Mouse (Mus musculus): ENCODE results near the gene Gnb2.

Gnb2 gene

DNA sequence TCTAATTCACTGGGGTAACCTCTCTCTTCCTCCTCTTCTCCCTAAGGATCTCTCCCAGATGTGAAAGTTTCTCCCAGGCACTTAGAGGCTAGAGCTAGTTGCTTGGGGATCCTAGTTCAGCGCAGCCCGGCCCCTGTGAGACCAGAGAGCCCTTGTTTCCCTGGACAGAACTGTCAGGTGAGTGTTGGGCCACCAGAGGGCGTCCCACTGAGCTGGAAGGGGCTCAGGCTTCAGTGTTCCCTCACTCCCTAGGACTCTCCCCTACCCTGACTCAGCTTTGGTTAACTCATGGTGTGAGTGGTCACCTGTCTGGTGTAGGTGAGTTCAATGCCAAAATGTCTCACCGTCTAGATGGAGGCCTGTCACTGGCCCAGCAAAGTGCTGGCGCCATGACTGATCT, 14.9 kb downstream of the Gnb2 start, which contains the start of gene Gigyf1:
Gene Gigyf1 (plus strand): TSS at position 113 of the 400 bp plus-strand sequence.
- DNase-seq = peak; percentile 93

DNA sequence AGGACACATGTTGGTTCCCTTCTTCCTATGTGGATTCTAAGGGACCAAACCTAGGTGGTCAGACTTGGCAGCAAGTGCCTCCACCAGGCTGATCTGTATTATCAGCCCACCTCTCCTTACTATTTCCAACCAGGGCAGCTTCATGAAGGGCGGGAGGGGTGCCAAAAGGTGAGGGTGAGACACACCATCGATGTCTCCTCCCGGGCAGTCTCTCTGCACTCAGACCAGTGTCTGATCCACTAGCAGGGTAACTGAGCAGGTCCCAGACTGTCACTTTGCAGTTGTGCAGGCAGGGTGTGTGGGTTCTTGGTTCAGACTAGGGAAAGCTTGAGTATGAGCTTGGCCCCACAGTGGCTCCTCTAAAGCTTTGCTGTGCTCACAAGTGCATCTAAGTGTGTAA, 18.5 kb downstream of the Gnb2 start:
- peak; percentile 90 for DNase-seq

DNA sequence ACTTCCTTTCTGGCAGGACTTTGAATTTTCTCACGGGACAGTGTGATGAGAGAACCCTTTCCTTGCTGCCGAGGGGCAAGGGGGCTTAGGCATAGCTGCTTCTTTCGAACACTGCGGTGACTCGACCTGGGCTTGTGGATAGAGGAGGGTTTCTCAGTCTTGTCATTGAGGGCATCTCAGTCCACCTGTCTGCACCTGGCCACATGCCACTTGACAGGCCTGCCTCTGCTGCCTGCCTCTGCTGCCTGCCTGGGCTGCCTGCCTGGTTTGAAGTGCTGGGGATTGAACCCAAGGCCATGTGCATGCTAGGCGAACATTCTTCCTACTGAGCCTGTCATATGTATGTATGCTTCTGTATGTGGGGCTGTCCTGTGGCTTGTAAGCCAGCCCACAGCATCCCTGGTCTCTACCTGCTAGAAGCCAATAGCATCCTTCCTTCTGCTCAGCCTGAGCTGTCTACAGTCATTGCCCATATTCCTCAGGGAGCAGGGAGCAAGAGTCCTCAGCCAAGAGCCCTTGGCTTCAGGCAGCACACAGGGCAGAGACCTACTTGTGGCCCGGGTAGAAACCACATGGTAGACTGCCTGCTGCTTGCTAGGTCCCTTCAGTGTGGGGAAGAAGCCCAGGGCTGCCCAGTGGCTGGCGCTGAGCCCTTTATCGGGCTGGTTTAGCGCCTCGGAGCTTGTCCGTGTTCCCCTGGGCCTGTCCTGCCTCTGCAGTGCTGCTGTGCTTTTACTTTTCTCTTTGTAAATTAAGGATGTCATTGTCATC, 19.2 kb downstream of the Gnb2 start:
- DNase-seq = peak; percentile 90

DNA sequence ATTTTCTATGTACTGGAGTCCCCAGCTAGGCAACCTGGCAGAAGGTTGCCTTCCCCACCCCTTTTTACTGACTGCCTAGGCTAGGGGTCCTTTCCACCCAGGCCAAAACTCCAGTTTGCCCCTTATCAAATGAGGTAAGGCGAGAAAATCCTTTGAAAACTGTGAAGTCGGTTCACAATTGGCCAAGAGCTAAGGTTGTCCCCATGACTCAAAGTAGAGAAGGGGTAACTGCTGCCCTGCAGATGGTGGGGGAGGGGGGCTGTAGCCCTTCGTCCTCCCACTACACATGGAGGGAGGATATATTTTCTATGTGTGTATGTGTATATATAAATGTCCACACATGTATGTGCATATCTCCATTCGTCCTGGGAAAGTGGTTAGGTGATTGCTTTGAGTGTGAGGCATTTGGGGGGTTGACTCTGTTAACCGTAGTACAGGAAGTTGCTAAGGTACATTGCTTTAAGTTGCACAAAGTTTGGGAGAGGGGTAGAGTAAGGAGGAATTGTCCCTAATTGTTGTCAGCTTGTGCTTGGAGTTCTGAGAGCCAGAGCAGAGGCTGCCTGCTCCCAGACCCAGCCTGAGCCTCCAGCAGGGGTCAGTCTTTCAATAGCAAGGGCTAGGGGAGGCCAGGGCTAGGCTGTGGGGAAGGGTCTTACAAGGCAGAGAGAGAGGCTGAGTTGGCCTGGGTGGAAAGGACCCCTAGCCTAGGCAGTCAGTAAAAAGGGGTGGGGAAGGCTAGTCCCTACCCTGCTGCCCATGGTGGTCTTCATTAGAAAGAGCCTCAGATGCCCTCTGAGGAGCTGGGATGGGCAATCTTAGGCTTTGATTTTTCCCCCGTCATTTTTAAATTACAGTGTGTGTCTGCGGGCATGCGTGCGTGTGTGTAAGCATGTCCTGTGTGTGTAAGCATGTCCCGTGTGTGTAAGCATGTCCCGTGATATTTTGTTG, 20.2 kb downstream of the Gnb2 start:
- peak; percentile 90 for DNase-seq

DNA sequence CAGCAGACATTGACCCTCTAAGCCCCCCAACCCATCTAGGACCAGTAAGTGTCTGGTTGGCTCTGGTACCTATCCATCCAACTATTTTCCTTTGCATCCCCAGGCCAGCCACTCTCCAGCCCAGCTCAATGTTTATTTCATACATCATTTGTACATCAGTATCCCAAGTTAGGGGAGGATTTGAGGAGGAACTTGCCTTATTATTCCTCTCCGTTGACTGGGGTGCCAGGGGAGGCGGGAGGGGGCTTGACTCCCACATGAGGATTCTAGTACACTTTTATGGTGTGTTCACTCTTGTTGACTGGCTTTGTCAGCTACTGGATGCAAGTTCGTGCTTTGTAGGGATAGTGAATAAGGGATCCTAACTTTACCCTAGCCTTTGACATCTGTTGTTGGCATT, 21.6 kb downstream of the Gnb2 start:
- DNase-seq = peak; percentile 87

DNA sequence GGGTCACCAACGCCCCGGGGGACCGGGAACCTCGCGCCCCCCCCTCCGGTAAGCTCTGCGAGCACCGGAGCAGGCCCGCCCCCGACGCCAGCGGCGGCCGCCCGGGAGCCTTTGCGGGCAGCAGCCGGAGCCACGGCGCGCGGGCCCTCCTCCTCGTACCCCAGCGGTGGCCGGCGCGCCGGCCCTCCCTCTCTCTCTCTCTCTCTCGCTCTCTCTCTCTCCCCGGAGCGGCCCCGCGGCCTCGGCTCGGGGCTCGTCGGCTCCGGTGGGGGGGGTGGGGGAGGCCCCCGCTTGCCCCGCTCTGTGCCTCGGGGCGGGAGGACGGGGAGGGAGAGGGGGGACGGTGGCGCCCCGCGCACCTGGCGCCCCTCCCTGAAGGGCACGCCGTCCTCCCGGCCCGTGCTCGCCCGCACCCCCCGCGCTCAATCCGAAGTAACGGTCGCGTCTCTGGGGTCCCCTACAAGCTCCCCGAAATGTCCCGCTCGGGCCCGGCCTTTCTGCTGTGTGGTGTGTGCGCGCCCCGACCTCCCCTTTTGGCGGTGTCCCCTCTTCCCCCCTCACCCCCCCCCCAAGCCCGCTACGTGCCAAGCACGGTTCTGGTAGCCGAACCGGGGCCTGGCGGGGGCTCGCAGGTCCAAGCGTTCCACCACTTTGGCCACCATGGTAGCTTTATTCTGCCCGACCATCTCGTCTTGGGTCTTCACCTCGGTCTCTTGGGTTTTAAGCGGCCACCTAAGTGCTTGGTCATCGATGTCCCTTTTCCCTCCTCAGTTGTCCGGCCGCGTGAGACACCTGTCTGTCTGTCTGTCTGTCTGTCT, 22.5 kb downstream of the Gnb2 start:
- DNase-seq = peak; percentile 93

DNA sequence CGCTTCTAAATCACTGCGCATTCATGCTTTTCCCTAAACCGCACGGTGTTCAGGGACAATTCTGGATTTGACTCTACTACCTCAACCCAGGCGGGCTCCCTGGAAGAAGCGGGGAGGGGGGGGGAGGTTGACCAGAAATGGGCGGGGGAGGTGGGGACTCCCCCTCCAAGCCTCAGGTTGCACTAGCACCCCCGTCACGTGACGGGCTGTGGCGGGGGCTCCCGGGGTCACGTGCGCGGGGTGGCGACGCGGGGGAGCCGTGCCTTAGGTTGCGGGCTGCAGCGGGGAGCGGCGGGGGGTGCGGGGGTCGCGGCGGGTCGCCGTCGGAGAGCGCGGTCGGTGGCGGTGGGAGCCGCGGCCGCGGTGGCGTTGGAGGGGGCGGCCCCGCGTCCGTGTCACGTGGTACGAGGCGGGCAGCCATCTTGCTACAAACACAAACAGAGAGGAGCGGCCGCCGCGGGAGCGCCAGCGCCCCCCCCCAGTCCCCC, 23.3 kb downstream of the Gnb2 start:
- DNase-seq = peak; percentile 99

DNA sequence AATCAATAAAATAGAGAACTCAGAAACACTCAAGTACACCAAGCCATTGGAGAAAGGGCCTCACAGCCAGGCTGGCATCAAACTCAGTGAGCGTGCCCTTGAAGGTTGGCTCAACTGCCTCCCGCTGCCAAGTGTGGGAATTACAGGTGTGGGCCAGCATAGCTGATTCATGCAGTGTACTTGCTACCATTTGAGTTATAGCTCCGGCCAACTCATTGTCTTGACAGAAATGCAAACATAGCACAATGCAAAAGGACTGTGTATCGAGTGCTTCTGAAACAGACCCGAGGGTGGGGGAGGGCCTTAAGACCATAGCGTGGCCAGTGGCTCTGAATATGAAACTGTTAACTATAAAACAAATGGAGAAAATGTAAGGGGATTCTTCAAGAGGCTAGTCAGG, 29.3 kb downstream of the Gnb2 start:
- DNase-seq = no peak

DNA sequence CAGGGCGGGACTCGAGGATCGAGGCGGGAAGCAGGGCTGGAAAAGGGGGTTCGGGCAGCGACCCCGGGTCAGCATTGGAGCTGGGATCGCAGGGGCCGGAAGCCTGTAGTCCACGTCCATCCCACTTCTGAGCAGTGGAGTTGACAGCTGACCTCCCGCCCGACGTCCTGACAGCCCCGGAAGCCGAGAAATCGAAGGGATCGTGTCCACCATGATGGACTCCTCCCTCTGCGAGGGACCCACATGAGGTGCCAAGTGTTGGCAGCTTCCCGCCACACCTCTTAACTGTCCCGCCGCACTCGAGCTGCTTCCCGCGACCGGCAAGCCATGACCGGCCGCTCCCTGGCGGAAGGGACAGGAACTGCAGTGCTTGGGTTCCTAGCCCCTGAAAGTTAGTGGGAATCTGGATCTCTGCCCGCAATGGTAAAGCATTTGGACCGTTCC, 30.6 kb downstream of the Gnb2 start:
- DNase-seq = no peak

DNA sequence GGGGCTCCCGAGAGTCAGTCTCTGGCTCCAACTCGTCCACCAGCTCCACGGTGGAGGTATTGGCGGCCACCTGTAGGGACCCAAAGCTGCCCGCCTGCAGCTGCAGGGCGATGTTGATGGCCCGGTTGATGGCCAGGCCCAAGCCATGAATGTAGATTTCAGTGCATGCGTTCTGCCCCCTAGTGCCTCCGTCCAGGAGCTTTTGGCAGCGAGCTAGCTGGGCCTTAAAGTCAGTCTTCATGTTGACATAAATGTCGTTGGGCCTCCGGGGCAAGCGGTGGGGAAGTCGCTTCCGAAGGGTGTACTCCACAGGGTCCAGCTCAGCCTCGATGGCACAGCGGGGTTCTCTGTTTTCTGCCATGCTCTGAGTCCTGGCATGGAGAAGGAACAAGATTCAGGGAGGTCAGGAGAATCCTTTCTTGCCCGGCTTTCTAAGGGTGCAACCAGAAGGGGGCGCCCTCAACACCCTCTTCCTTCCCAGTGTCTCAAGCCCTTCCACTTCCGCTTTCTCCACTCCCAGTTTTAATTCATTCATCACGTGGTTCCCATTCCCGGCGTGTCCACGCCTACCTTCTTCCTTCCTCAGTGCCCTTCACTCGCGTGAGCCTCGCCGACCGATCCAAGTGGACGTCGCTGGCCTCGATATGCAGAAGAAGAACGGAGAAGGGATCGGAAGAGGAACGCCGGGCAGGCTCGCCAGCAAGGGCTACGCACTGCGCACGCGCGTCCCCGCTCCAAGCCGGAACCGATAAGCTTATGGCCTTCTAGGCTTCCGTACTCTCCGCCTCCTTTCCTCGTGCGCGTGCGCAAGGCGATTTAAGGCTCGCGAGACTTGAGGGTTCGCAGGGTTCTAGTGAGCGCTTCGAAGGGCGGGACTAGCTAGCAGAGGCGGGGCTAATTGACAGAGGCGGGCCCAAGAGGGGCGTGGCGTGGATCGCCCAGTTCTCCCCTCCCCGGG, 31.3 kb downstream of the Gnb2 start, which contains the start of gene Pop7:
Gene Pop7 (minus strand): TSS at position 810 of the 958 bp plus-strand sequence.
- DNase-seq = peak; percentile 100

DNA sequence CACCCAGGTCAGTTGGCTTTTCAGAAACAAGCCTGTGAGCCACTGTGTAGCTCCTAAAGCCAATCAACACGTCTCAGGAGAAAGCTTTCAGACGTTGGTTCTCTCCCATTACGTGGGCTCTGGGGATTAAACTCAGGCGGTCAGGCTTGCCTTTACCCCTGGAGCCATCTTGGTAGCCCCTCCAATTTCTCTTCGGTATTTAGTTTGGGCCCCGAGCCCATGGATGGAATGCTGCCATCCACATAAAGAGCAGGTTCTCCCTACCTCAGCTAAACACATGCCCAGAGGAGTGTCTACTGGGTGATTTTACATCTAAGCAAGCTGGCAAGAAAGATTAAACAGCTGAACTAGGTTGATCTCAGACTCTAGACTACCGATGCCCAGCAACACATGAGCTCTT, 33.1 kb downstream of the Gnb2 start:
- no peak for DNase-seq

DNA sequence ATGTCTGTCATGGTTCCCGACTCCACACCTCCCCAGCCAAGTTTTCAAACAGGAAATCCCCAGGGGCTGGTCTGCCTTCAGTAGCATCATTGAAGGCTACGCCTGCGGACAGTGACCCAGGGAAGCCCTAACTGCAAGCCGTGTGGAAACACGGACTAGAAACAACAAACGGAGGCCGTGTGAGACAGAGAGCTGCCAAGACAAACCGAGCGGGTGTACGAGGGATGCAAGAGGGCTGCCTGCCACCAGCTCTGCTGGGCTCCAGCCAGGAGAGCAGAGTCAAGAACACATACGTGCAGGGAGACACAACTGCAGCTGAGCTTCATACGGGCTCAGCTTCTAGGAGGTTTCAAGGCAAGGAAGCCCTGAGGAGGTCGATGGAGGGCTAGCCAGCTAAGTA, 39.5 kb downstream of the Gnb2 start:
- peak; percentile 96 for DNase-seq

DNA sequence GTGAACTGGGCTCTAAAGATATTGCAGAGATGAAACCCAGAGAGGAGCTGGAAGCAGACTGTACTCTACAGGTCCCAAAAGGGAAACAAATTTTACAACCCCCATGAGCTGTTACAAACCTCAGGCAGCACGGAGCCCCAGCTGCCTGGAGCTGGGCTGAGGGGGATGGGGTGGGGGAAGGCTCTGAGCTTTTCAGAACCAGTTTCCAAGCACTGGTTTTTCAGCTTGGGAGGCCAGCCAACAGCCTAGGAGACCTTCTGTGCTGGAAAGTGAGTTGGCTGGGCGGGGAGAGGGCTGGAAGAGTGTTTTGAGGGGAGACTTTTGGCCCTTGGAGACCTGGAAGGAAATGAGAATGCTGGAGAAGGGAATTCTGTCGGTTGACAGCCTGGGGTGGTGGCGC, 41.8 kb downstream of the Gnb2 start:
- peak; percentile 98 for DNase-seq

DNA sequence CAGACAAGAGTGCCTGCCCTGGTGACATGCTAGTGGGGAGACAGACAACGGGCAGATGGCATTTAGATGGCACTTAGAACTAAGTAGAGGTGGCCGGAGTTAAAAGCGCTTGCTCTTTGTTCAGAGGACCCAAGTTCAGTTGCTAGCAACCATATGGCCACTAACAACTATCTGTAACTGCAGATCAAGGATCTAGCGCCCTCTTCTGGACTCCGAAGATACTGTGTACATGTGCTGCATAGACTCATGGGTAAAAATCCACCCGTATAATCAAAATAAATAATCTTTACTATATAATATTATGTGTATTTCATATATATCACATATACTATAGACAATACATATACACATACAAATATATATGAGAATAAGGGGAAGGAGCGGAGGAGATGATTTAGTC, 45.7 kb downstream of the Gnb2 start:
- DNase-seq = no peak

DNA sequence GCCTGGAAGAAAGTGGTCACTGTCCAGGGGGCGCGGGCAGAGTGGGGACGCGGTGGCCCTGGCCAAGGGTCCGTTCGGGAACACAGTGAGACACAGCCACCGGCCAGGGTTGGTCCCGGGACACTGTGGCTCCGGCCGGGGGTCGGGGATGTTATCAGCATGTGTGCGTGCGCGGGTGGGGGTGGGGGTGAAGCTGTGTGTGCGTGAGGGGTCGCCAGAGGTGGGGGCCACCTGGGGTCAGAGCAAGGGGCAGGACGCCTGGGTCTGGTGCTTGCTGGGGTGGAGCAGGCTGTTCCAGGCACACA, 47.5 kb downstream of the Gnb2 start:
- DNase-seq = no peak

DNA sequence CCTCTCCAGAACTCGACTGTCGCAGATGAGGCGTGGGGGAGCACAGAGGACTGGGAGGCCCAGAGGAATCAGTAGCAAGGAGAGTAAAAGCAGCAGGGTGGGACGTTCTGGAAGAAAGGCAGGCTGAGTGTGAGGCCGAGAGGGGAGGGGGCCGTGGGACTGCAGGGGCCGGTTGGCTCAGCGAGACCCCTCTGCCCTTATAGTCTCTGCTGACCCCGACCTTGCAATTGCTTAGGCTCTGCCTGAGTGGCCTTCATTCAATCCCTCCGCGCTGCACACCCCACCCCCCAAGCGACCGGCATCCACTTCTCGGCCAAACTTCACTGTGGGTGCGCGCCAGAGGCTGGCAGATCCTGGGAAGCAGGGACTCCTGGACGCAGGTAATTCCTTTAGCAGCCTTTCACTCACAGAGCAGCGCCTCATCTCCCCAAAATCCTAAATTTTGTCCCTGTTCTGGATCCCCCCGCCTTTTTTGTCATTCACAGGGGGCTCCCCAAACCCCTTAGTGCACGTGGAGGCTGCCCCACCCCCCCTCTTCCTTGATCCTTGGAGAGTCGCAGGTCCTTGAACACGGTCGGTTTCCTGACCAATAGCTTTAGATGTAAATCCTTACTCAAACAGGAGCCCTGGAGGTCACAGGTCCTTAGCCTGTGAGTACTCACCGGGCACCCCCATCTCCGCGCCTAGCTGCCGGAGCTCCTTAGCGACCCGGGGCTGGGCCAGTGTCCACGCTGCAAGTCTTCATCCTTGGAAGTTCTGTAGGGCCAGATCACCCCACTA, 48.0 kb downstream of the Gnb2 start:
- DNase-seq = no peak

DNA sequence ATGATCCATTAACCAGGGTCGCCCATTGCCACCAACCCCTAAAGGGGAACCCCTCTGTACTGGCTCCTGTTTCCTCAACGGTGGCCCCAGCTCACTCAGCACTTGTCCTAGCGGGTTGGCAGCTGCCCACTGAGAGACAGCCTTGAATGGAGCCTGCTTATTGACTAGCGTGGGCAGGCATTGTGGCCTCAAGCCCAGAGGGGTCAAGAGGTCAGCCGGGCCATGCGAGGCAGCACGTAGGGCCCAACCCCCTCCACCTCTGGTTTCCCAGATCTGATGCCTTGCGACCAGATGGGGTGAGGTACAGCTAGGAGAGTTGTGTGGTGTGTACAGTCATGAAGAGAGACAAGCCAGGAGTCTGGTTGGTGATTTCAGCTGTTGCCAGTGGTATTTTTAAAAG, 51.4 kb downstream of the Gnb2 start:
- peak; percentile 92 for DNase-seq

DNA sequence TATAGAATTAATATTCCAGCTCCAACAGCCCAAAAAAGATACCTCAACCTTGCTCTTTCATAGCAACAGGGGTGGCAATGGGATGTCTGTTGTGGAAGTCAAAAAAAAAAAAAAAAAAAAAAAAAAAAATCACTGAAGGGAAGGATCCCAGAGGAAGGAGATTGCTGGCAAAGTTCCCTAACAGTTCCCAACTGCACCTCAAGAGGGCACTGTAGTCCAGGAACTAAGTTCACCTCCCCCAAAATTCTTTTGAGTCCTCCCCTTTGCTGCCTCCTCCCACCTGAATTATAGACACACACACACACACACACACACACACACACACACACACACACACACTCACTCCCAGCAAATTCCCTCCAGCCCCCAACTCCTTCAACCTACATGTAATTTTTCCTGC, 52.2 kb downstream of the Gnb2 start:
- DNase-seq = peak; percentile 95
